Mouse (Mus musculus) yolk sac, embryonic 10.5 days (tissue): Measurements from ENCODE around the gene Babam2.

Experiments used
- DNase-seq: peaks from one replicate; pipeline ENCODE4 v3.0.0-alpha.2; 2017; ENCODE audit warnings: low spot score

The Babam2 gene

GRCm38 (mm10) chr5:31884962-31885361 is 187.5 kb downstream of the Babam2 start:
- DNase-seq: no peak

GRCm38 (mm10) chr5:31887590-31887989 is 190.1 kb downstream of the Babam2 start:
- no peak for DNase-seq

GRCm38 (mm10) chr5:31888341-31888740 is 190.9 kb downstream of the Babam2 start:
- no peak for DNase-seq

- DNase-seq: no peak
Measured at GRCm38 (mm10) chr5:31892631-31893030, 195.1 kb downstream of the Babam2 start.

- no peak for DNase-seq
Measured at GRCm38 (mm10) chr5:31899901-31900300, 202.4 kb downstream of the Babam2 start.

GRCm38 (mm10) chr5:31902144-31902543 is 204.7 kb downstream of the Babam2 start:
- DNase-seq: no peak

- no peak for DNase-seq
Measured at GRCm38 (mm10) chr5:31902891-31903290, 205.4 kb downstream of the Babam2 start.

- DNase-seq: no peak
Measured at GRCm38 (mm10) chr5:31904968-31905683, 207.6 kb downstream of the Babam2 start.

GRCm38 (mm10) chr5:31905808-31906207 is 208.3 kb downstream of the Babam2 start:
- no peak for DNase-seq

- no peak for DNase-seq
Measured at GRCm38 (mm10) chr5:31906286-31906951, 208.9 kb downstream of the Babam2 start.

- DNase-seq: no peak
Measured at GRCm38 (mm10) chr5:31907959-31908358, 210.5 kb downstream of the Babam2 start.

GRCm38 (mm10) chr5:31908818-31909217 is 211.3 kb downstream of the Babam2 start:
- DNase-seq: no peak

- no peak for DNase-seq
Measured at GRCm38 (mm10) chr5:31916241-31916640, 218.8 kb downstream of the Babam2 start.

- no peak for DNase-seq
Measured at GRCm38 (mm10) chr5:31918566-31918965, 221.1 kb downstream of the Babam2 start.

GRCm38 (mm10) chr5:31920129-31920528 is 222.6 kb downstream of the Babam2 start:
- DNase-seq: no peak

- no peak for DNase-seq
Measured at GRCm38 (mm10) chr5:31920890-31921289, 223.4 kb downstream of the Babam2 start.

- DNase-seq: no peak
Measured at GRCm38 (mm10) chr5:31924075-31924474, 226.6 kb downstream of the Babam2 start.

GRCm38 (mm10) chr5:31926551-31926950 is 229.1 kb downstream of the Babam2 start:
- DNase-seq: no peak

- no peak for DNase-seq
Measured at GRCm38 (mm10) chr5:31929007-31929406, 231.5 kb downstream of the Babam2 start.

- no peak for DNase-seq
Measured at GRCm38 (mm10) chr5:31931127-31931625, 233.7 kb downstream of the Babam2 start.

GRCm38 (mm10) chr5:31931637-31932036 is 234.2 kb downstream of the Babam2 start:
- DNase-seq: no peak

GRCm38 (mm10) chr5:31933296-31933695 is 235.8 kb downstream of the Babam2 start:
- no peak for DNase-seq

- DNase-seq: no peak
Measured at GRCm38 (mm10) chr5:31934397-31934796, 236.9 kb downstream of the Babam2 start.
